Mouse (Mus musculus) ES-E14 (cell line): ENCODE measurements at regions not wholly inside any gene's neighbourhood (a gene's known extent, or its start where the extent isn't known, plus 50 kb on each side); places are given as distances from the start of the nearest gene placed in this dataset.

Source experiments
- DNase-seq: peaks from one replicate; pipeline ENCODE4 v3.0.0-alpha.2; 2013; ENCODE audit warnings: low read depth, low spot score
- H3K27ac ChIP-seq: 2 replicates; pipeline ENCODE4 v1.5.1; 2012; ENCODE audit warnings: low read depth, mild to moderate bottlenecking, low read length, moderate library complexity, mixed read lengths; ENCODE audit not compliant: poor library complexity, insufficient read depth, severe bottlenecking
- H3K36me3 ChIP-seq: 2 replicates; pipeline ENCODE4 v1.6.1; 2012; ENCODE audit warnings: mild to moderate bottlenecking, low read length, moderate library complexity, mixed read lengths; ENCODE audit not compliant: control insufficient read depth, poor library complexity, insufficient read depth, severe bottlenecking
- H3K4me1 ChIP-seq, 2 experiments: fragments of 150-350 bp in 1 of 2; sonication (generic) in 1 of 2; 2 replicates each; pipeline ENCODE4 v1.6.1; 2012; ENCODE audit warnings: low read length in 2 of 2, mild to moderate bottlenecking in 1 of 2, mixed read lengths in 1 of 2; ENCODE audit not compliant: control insufficient read depth in 2 of 2, insufficient read depth in 2 of 2, poor library complexity in 1 of 2
- H3K4me3 ChIP-seq, 2 experiments: fragments of 150-350 bp in 1 of 2; sonication (generic) in 1 of 2; 2 replicates each; pipeline ENCODE4 v1.5.1; 2012; ENCODE audit warnings: low read length in 2 of 2, low read depth in 1 of 2, mild to moderate bottlenecking in 1 of 2, mixed read lengths in 1 of 2; ENCODE audit not compliant: insufficient read depth in 1 of 2, poor library complexity in 1 of 2, severe bottlenecking in 1 of 2
- H3K9ac ChIP-seq: 2 replicates; pipeline ENCODE4 v1.6.1; 2012; ENCODE audit warnings: low read depth, mild to moderate bottlenecking, low read length, mixed read lengths; ENCODE audit not compliant: poor library complexity, insufficient read depth, severe bottlenecking
- H3K9me3 ChIP-seq: fragments of 150-350 bp; sonication (generic); 2 replicates; pipeline ENCODE4 v1.6.1; 2012; ENCODE audit warnings: low read depth, mild to moderate bottlenecking, low read length; ENCODE audit not compliant: control insufficient read depth, insufficient read depth
- CHD2 ChIP-seq: IDR thresholded peaks from 2 replicates; pipeline ENCODE4 v1.6.1; 2014; ENCODE audit warnings: mild to moderate bottlenecking, low read depth, low read length, inconsistent platforms
- HCFC1 ChIP-seq: IDR thresholded peaks from 2 replicates; pipeline ENCODE4 v1.6.1; 2012; ENCODE audit warnings: low read length, inconsistent platforms, borderline replicate concordance; ENCODE audit not compliant: insufficient read depth
- MAFK ChIP-seq: IDR thresholded peaks from 2 replicates; pipeline ENCODE4 v1.6.1; 2014; ENCODE audit warnings: mild to moderate bottlenecking, low read depth, low read length, inconsistent platforms; ENCODE audit not compliant: insufficient read depth
- ZC3H11A ChIP-seq: IDR thresholded peaks from 2 replicates; pipeline ENCODE4 v1.6.1; 2012; ENCODE audit warnings: low read depth, mild to moderate bottlenecking, inconsistent platforms, low read length, borderline replicate concordance
- ZNF384 ChIP-seq: IDR thresholded peaks from 2 replicates; pipeline ENCODE4 v1.6.1; 2012; ENCODE audit warnings: low read depth, low read length, inconsistent platforms
- in situ Hi-C, 2 experiments: fragments of 600-800 bp; cut with MboI; formaldehyde crosslinking; loops; one replicate each; pipeline ENCODE4 v1.15.1; 2025; ENCODE audit warnings: low sequenced_read_pairs in 2 of 2, inconsistent platforms in 1 of 2; ENCODE audit not compliant: unreplicated experiment in 2 of 2

DNA sequence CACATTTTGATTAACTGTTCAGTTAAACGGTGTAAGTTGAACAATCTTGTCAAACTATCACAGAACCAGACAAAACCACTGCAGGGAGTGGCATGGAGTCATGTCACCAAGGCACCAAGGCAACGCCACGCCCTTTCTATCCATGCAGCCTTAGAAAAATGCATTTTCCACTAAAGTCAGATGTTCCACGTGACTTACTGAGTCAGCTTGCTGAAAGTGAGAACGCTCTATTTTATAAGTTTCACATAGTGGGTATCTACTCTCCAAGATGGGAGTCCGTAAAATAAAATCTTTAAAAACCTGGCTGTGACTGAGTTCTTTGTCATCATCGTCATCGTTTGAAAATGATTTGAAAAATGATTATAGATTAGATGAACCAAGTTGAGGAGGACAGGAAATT is 72.5 kb downstream of the Il12a start:
- Histone ChIP-seq H3K9me3 (no peaks in the 10 kb centered on the region), H3K27ac (no peak overlapping the region), H3K4me3 (no peak overlapping the region), H3K9ac (no peak overlapping the region), H3K36me3 (no peaks in the 10 kb centered on the region), H3K4me1 (peaks cover 20 to 21% of the 10 kb centered on the region in 2 experiments; a peak in 3 of 4 replicates)
- no peak for TF ChIP-seq CHD2
- no peak for TF ChIP-seq ZC3H11A
- TF ChIP-seq HCFC1, result no peak
- no peak for TF ChIP-seq ZNF384
- no peak for TF ChIP-seq MAFK
- DNase-seq, result no peak
- in situ Hi-C loops, result no loop called here

DNA sequence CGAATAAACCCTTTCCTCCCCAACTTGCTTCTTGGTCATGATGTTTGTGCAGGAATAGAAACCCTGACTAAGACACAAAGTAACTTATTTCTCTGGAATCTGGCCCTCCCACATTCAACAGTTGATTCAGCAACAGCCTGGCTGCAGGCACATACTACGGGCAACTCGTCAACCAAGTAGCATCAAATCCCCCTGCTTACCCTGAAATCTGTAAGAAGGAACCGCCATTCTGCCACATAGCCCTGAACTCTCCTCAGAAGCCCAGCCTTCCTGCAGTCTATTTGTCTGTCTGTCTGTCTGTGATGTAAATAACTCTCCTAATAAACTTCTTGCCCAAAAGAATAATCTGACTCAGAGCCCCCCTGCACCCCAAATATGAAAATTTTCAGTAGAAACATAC is 73.9 kb downstream of the Il12a start:
- in situ Hi-C loops, result no loop called here
- no peak overlapping the region for H3K27ac ChIP-seq
- H3K36me3 ChIP-seq, result no peaks in the 10 kb centered on the region
- H3K4me1 ChIP-seq, result peaks cover 16 to 19% of the 10 kb centered on the region in 2 experiments; a peak in 3 of 4 replicates
- TF ChIP-seq CHD2 (no peak), ZNF384 (no peak), HCFC1 (no peak), MAFK (no peak), ZC3H11A (no peak)
- no peak overlapping the region for H3K4me3 ChIP-seq
- no peak overlapping the region for H3K9ac ChIP-seq
- no peak for DNase-seq
- H3K9me3 ChIP-seq, result no peaks in the 10 kb centered on the region

DNA sequence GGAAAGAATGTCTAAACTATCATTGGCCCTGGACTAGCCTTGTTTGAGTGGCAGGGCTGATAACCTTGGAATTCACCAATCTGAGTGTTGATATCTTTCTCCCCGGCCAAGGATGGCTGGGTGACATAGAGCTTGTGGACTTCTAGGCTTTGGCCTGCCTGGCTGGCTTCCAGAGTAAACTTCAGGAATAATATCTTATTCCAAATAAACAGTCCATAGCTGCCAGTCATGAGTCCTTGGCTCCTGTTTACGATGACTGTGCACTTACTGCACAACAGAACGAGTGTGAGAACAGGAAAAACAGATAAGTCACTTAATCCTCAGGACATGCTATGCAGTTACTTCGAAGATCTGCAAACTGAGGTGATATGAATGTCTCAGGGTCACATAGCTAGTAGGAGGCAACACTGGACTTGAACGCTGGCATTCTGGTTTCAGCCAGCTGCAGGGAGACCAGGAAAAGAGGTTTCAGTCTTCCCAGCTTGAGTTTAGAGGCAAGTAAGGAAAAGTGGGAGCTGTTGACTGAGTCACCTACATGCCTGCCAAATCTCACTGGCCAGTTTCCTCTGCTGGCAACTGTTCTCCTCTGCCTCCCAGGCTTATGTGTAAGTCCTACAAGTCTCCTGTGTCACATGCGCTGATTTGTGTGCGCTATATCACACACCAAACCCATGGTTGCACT is 74.6 kb downstream of the Il12a start:
- no peak overlapping the region for H3K4me3 ChIP-seq
- no peak for DNase-seq
- no peak for TF ChIP-seq CHD2
- no peak for TF ChIP-seq ZNF384
- no peak for TF ChIP-seq MAFK
- no peak for TF ChIP-seq ZC3H11A
- no peak for TF ChIP-seq HCFC1
- peaks cover 15 to 16% of the 10 kb centered on the region in 2 experiments; a peak in 3 of 4 replicates for H3K4me1 ChIP-seq
- in situ Hi-C loops, result no loop called here
- no peak overlapping the region for H3K9ac ChIP-seq
- no peak overlapping the region for H3K27ac ChIP-seq
- H3K9me3 ChIP-seq, result no peaks in the 10 kb centered on the region
- H3K36me3 ChIP-seq, result no peaks in the 10 kb centered on the region

DNA sequence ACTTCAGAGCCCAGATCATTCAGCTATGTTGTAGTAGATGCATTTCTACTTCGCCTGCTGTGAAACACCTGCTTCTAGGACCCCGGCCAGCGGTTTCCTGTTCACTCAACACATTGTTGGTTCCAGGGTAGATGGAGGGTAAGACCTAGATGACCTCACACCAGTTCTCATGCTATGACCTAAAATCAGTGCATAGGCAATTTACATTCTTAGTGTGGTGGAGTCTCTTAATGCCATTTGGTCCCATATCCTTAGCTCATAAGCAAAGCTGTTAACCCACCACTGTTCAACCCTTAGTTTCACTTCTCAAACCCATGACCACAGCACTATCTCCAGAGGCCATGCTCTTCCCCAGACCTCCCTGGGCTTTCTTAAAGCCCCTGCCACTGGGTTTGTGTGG is 81.1 kb downstream of the Il12a start:
- Histone ChIP-seq H3K27ac (no peak overlapping the region), H3K4me1 (no peaks in the 10 kb centered on the region), H3K36me3 (no peaks in the 10 kb centered on the region), H3K9me3 (no peaks in the 10 kb centered on the region), H3K4me3 (no peak overlapping the region), H3K9ac (no peak overlapping the region)
- in situ Hi-C loops, result no loop called here
- no peak for TF ChIP-seq MAFK
- no peak for TF ChIP-seq ZC3H11A
- TF ChIP-seq HCFC1, result no peak
- no peak for TF ChIP-seq ZNF384
- no peak for TF ChIP-seq CHD2
- DNase-seq, result no peak
